Mouse (Mus musculus) stomach, postnatal 0 days (tissue): ENCODE results near the gene Brsk2.

Experiments used
- CTCF ChIP-seq: IDR thresholded peaks from 2 replicates; pipeline ENCODE4 v1.5.1; 2016; ENCODE audit warnings: antibody characterized with exemption, low read depth, mild to moderate bottlenecking, moderate library complexity
- EP300 ChIP-seq: optimal IDR thresholded peaks from 2 replicates; pipeline ENCODE3; 2016; ENCODE audit warnings: antibody characterized with exemption

DNA sequence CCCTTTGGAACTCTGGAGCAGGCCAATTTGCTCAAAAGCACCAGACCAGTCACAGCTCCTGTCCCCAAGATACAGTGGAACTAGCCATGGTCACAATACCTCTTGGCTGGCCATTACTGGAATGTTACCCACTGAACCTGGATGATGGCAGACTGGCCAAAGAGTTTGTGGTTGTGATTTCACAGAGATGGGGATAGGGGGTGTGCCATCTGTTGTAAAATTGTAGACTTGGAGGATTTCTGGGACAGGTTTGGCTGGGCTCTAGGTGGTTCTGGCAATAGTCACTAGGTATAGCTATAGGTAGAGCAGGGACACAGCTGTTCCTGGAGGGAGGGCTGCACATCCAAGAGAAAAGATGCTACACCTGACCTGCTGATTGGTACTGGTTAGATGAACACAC, 2.0 kb upstream of the Brsk2 start:
- no peak for TF ChIP-seq CTCF
- no peak for TF ChIP-seq EP300
